Mouse (Mus musculus): ENCODE measurements at regions not wholly inside any gene's neighbourhood (a gene's known extent, or its start where the extent isn't known, plus 50 kb on each side); places are given as distances from the start of the nearest gene placed in this dataset.

DNA sequence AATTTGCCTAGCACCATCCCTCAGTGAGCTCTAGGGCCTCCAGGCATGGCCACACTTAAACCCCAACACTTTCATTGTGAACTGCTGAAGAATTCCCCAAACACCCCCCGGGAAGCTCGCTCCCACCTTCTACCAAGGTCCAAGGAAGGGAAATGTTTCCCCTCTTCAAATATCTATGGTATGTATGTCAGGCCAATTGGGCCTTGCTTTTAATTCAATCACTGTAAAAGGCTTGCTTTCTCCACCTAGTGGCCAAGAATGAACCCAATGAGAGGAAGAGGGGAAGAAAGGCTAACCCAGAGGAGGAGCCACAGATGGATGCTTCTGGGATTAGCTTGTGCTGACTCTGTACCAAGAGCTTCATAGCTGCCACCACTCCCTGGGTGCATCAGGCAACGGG, 336.3 kb upstream of the Tgfbr2 start:
- DNase-seq, result no peak
- intact Hi-C loops (cut with DNase I), result no loop called here

DNA sequence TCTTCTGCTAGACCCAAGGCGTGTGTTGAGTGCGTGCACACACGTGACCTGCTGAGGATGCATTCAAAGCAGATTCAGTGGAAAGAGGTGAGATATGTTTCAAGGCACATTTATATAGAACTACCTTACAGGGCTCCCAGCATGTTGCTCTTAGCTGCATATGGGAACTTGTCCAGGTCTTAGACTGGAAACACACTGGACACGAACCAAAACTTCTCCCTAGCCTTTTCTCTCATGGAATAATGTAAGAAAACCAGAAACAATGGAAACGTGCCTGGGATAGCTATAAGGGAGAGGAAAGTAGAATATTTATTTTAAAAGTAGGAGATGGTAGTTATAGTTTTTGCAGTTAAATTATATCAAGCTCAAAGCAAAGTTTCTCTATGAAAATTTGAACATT, 332.6 kb upstream of the Tgfbr2 start:
- no peak for DNase-seq
- intact Hi-C loops (cut with DNase I), result no loop called here

DNA sequence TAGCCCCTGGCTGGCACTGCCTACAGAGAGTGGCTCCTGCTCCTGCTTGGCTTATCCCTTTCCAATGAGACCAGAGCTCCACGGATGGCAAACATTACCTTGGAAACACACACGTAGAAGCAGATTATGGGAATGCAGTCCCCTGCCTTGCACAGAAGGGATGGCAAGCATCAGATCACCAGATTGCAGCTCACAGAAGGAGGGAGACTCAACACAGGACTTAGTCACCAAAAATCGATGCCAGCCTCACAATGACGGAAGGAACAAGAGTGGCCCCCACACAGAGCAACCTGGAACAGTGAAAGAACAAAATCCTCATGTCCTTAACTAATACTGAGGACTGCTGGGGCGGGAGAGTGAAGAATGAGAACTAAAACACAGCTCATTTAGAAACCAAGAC, 327.7 kb upstream of the Tgfbr2 start:
- intact Hi-C loops (cut with DNase I), result no loop called here
- no peak for DNase-seq

DNA sequence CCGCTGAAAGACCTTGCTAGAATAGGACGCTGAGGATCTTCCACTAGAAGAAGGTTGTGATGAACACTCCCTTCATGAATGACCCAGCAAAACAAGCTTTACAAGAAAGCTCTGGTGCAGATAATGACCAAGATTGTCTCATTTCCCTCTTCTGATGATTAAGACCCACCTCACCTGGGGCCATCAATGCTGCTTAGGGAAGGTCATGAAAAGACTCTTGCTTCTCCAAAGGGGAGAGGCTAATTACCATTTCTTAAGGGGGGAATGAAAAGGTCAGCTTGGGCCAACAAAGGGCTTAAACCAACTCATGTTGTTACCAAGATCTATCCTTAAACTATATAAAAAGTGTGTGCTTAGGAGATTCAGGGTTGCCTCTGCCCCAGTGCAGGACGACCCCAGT, 325.8 kb upstream of the Tgfbr2 start:
- DNase-seq, result no peak
- intact Hi-C loops (cut with DNase I), result no loop called here

DNA sequence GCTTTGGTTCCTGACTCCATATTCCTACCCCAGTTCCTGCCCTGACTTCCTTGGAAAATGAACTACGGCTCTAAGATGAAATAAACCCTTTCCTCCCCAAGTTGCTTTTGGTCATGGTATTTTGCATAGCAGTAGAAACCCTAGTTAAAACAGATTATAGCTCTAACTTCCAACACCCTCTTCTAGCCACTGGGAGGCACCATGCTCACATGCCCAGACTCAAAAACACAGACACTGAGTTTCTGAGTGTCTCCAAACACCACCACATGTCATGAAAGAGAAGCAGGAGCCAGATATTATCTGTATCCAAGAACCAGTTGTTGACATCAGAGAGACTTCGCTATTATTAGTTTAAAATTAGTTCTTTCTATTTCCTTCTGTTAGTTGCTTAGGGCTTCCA, 316.1 kb upstream of the Tgfbr2 start:
- intact Hi-C loops (cut with DNase I), result no loop called here
- DNase-seq, result no peak

DNA sequence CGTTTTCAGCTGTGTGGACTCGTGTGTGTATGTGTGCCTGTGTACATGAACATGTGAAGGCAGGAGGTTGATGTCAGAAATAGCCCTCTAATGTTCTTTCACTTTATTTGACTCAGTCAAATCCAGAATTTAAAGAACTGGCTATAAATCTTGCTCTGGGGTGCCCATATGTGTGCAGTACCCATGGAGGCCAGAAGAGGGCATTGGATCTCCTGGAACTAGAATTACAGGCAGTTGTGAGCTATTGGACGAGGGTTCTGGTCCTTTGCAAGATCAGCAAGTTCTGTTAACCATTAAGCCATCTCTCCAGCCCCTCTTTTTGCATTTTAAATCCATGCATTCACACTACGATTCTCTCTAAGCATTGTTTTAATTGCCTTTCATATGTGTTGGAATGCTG, 314.6 kb upstream of the Tgfbr2 start:
- intact Hi-C loops (cut with DNase I), result no loop called here
- no peak for DNase-seq

DNA sequence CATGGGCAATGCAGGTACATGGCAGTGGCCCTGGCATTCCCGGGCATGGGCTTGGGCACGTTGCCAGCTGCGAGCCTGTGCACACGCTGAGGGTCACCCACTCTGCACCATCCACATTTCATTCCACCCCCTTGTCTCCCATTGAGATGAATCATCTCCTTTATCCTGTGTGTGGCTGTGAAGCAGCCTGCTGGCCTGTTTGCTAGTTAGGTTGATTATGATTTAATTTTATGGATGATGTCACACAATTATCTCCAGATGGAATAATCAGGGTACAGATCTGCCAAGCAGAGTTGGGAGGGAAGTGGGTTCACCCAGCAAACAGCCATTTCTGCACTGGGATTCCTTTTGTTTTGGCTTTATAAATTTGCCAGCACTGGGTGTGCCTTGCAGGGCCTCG, 314.1 kb upstream of the Tgfbr2 start:
- no peak for DNase-seq
- intact Hi-C loops (cut with DNase I), result no loop called here

DNA sequence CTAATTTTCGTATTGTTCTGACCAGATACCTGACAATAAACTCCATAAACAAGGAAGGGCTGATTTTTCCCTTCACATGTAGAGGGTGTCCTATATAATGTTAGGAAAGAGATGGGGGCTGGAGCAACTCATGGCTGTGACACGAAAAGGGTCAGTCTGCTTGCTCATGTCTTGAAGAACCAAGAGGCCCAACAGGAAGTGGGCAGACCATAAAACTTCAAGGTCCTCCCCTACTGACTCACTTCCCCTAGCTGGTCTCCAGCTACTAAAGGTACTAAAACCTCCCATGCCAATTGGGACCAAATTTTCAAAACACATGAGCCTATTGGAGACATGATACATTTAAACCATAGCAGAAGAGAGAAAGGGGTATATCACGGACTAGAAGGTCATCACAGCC, 302.1 kb upstream of the Tgfbr2 start:
- DNase-seq, result no peak
- intact Hi-C loops (cut with DNase I), result no loop called here

DNA sequence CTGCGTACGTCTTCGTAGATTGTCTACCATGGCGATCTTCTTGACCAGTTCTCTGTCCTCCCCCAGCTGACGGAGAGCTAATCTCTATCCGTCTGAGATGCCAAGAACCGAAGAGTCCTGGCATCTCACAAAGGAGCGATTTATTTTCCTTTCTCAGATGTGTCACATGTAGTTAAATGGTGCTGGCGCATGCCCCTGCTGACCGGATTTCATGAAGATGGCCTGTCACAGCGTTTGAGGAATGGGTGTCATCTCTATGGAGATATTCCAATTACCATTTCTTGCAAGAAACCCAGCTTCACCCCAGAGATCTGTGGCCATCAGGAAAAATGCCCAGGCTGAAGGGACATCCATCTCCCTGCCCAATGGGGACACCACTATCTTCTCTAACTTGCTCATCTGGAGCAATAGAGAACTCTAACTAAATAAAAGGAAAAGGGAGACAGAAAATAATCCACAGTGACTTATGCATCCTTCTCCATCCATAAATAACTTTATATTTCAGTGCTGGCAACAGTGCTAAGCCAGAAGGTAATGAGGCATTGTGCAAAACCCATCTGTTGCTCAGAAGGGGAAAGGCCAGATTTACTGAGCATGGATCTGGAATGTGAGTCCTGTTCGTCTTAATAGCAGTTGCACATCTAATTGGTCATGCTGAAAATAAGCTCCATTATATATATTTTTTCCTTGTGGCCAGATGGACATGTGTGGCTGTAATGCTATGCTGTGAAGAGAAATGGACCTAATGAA, 300.2 kb upstream of the Tgfbr2 start:
- intact Hi-C loops (cut with DNase I), result no loop called here
- DNase-seq, result no peak

DNA sequence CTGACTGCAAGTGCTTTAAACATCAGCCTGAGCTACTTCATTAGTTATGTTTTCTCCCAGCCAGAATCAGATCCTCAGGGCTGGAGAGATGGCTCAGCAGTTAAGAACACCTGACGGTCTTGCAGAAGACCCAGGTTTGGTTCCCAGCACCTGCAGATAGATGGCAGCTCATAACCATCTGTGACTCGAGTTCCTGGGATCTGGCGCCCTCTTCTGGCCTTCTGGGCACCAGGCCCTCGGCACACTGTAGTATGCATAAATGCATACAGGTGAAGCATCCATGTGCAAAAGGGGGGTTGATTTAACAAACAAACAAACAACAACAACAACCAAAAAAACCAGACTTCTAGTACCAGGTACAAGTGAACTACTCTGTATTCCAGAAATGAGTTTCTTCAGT, 297.7 kb upstream of the Tgfbr2 start:
- no peak for DNase-seq
- intact Hi-C loops (cut with DNase I), result no loop called here

DNA sequence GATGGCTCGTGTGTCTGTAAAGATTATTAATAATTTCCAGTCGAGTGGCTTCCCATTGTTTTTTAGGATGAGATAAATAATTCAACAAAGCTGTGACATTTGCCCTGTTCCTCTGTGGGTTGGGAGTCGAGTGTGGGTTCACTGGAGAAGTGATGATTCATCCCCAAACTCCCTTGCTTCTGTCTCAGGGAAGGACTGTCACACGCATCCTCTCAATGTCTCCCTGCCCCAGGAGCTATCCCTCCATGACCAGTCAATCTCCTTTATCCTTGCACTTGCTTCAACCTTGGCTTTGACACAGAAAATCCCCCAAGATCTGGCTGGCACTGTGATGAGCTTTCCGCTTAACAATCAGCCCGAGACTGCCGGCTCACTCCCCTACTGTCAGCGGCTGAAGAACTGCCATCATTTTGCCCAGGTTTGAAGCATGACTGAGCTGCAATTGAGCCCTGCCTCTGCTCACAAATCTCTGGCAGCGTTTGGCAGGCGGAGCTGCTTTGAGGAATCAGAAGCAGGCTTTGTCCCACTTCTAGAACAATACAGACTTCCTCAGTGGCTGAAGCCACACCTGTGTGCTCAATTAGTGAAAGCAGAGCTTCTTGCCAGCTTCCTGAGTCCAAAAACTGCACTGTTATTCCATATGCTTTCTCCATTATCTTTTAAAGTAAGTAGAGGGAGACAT, 293.6 kb upstream of the Tgfbr2 start:
- no peak for DNase-seq
- intact Hi-C loops (cut with DNase I), result no loop called here

DNA sequence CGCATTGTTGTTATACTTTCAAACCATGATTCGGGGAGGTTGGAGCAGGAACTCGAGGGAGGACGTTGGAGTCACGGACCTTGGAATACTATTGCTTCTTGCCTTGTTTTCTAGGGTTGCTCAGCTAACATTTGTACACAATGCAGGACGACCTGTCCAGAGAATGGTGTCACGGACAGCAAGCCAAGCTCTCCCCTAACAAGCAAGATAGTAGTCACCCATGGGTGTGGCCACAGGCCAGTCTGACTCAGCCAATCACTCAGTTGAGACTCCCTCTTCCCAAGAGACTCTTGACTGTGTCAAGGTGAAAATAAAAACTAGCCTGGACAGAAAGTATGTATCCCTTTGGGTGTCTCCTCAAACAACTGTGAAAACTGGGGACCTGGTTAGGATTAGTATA, 291.2 kb upstream of the Tgfbr2 start:
- no peak for DNase-seq
- intact Hi-C loops (cut with DNase I), result no loop called here

DNA sequence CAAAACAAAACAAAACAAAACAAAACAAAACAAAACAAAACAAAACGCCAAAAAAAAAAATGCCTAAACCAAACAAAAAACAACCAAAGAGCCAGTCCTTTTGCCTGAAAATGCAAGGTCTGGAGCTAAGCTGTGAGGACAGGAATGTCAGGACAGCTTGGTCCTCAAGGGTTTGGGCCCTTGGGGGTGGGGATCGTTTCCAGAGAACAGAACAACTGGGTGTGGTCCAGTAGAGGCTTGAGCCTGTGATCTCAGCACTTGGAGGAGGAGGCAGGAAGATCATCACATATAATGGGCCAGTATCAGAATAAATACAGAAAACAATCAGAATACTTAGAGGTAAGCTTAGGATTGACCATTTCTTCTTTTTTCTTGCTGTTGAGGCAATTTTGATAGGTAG, 289.5 kb upstream of the Tgfbr2 start:
- no peak for DNase-seq
- intact Hi-C loops (cut with DNase I), result no loop called here

DNA sequence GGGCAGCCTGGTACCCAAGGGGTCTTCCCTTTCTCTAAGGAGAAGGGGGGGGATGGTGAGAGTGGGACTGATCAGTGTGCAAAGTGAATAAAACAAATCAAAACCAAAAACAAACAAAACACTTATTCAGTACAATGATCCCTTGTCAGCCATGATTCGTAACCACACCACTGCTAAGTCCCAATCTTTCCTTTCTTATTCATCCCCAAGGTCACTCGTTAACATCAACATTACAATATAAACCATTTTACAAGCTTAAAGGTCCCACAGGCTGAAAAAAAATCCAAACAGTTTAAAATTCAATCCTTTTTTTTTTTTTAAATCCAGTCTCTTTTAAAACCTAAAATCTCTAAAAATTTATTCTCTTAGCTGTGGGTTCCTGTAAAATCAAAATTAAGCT, 287.1 kb upstream of the Tgfbr2 start:
- intact Hi-C loops (cut with DNase I), result no loop called here
- DNase-seq, result no peak

DNA sequence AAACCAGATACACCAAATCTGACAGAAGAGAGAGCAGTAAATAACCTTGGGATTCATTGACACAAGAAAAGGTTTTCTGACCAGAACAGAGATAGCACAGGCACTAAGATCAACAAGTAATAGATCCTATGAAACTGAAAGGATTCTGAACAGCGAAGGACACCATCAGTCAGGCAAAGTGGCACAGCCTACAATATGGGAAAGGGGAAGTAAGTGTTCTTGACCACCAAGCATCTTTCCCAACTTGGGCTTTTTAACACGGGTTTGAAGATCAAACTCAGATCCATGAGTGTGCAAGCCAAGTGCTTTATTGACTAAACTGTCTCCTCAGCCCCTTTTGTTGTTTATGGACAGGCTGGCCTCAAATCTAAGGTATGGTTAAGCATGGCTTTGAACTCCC, 284.9 kb upstream of the Tgfbr2 start:
- intact Hi-C loops (cut with DNase I), result no loop called here
- no peak for DNase-seq

DNA sequence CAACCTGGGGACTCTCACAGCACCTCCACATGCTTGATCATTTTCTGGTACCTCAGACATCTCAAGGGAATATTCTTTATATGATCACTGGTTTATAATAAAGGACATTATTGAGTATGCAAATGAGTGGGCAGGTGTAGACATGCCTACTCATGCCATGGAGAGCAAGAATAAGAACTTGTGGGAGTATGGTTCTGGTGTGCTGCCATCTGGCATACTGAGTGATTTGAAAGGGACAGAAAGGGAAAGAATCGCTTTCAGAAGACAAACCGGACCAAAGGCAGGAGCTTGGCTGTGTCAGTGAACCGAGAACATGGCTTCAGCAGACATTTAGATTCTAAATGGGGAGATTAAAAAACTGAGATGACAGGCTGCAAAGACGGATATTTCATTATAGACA, 276.9 kb upstream of the Tgfbr2 start:
- intact Hi-C loops (cut with DNase I), result no loop called here
- no peak for DNase-seq

DNA sequence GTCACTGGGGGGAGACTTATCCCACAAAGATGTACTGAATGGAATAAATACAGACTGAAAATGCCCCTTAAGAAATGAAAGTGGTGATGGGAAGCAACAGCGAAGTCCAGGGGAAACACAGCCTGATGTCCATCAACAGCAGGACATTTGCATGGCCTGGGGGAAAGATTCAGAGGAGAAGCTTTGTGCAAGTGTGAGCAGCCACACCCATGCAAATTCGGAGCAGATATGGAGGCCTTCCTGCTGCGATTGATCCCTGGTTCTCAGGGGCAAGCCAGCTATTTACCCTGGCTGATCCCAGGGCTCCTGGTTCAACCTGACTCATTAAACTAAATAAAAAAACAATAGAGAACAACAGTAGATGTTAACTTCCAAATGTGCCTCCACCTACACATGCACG, 275.7 kb upstream of the Tgfbr2 start:
- intact Hi-C loops (cut with DNase I), result no loop called here
- DNase-seq, result no peak

DNA sequence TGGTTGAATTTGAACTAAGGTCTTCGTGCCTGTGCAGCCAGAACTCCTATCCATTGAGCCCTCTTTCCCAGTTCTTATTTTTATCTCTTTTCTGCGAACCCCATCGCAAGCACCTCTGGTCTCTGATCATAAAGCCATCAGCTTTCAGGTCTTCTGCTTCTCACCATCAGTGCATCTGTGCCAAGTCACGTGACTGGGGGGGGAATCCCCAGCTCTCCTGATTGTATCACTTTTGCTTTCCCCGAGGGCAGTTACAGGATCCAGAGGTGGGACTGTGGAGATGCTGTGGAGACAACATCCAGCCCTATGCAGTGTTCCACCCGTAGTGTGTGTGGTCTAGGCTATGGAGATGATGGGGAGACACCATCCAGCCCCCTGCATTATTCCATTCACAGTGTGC, 272.6 kb upstream of the Tgfbr2 start:
- intact Hi-C loops (cut with DNase I), result no loop called here
- DNase-seq, result no peak

DNA sequence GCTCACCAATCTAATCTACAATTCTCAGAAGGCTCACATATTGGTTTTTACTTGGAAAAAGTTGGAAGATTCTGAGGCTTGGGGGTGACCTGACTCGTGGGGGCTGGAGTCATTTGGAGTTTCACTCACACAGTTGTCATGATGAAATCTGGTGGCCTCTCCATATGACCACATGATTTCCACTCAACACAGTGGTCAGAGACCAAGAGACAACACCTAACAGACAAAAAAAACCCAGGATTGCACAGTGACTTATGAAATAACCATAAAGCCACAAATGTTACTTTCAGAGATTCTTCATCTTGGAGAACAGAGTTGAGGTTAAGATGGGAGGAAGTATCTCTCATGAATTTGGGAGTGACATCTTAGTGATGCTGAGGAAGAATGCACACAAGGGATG, 263.4 kb upstream of the Tgfbr2 start:
- intact Hi-C loops (cut with DNase I), result no loop called here

DNA sequence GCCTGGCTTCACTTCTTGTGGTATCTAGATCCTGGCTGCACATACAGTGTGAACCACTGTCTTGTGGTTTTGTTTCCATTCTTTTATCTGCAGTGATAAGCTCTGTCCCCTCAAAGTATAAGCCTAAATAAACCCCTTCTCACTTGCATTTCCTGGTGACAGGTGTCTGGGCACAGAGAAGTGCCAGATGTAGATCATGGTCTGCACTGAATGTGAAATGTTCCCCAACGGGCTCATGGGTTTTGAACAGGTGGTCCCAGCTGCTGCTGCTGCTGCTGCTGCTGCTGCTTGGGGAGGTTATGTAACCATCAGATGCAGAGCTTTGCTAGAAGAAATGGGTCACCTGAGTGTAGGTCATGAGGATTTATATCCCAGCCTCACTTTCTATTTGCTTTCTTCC, 259.3 kb upstream of the Tgfbr2 start:
- no peak for DNase-seq

More for the DNA sequence above, 263.4 kb upstream of the Tgfbr2 start:
- no peak for DNase-seq

DNA sequence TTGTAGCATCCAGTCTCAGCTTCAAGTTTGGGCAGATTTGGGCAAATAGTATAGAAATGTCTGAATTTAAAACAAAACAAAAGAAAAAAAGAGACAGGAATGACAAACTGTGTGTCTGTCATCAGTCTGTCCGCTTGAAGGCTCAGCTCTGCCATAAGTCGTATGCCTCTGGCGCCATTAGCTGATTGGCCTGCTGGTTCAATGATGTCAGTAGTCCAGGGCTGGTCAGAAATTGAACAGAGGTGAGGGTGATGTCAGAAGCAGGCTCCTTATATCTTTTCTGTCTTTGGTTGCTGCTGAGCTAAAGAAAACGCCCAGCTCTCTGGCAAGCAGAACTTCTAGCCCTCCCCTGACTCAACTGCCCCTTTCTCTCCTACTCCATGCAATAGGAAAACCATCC, 253.9 kb upstream of the Tgfbr2 start:
- DNase-seq, result no peak
- intact Hi-C loops (cut with DNase I), result loop anchor here (10.0 kb wide), 1 partner anchor 1536 kb away; no protein-coding TSS in a partner anchor

More for the DNA sequence above, 259.3 kb upstream of the Tgfbr2 start:
- intact Hi-C loops (cut with DNase I), result no loop called here

DNA sequence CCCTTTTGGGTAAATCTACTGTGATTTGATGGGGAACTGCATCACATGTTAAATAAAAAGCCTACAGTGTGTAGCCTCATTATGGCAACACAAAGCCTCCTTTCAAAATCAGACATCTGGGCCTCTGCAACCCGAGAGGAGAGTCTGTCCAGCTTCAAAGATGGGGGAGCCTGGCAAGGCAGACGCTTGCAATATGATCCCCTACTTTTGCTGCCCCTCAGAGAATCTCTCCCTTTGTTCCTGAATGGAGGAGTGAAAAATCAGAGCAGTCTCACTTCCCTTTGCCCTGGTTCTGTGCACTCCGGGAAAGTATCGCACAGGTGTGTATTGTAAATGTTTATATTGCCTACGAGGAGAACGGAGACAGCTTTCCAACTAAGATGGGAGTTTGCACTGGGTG, 253.3 kb upstream of the Tgfbr2 start:
- intact Hi-C loops (cut with DNase I), result loop anchor here (10.0 kb wide), 1 partner anchor 1536 kb away; no protein-coding TSS in a partner anchor
- DNase-seq, result no peak
